Mouse (Mus musculus): ENCODE results near the gene Rassf8. TPM values are rescaled to one million over a fixed set of nuclear protein-coding genes. Genes with fewer than 3 reads are reported as not detected.

Rassf8 gene
- polyA plus RNA-seq, 1 experiment, result 2.9 TPM

- no peak overlapping the region for H3K27ac ChIP-seq (ENCODE audit: insufficient read depth, low read length)
- H3K4me3 ChIP-seq (ENCODE audit: extremely low read depth, insufficient read depth, insufficient read length), result no peak overlapping the region
- no peaks in the 10 kb centered on the region for H3K27me3 ChIP-seq (ENCODE audit: control insufficient read depth, insufficient read depth, low read length)
- no peak for TF ChIP-seq CTCF (IDR thresholded peaks at IDR 0.05; ENCODE audit: extremely low read depth, insufficient read depth, insufficient read length, insufficient replicate concordance)
- TF ChIP-seq POLR2A (IDR thresholded peaks at IDR 0.05; ENCODE audit: low read depth, low read length), result no peak
- no peaks in the 10 kb centered on the region for H3K36me3 ChIP-seq (ENCODE audit: control insufficient read depth, insufficient read depth, low read length)
- no peak for DNase-seq (ENCODE audit: low read depth in 1 of 2, low spot score in 2 of 2)
- WGBS, result 82% methylated on average over 8 of the region's 8 CpGs
- no peaks in the 10 kb centered on the region for H3K4me1 ChIP-seq (ENCODE audit: control insufficient read depth, insufficient read depth, insufficient read length)
Measured at GRCm38 (mm10) chr6:145713241-145714114, 33.1 kb upstream of the Rassf8 start.

GRCm38 (mm10) chr6:145714131-145714530, 32.4 kb upstream of the Rassf8 start:
- H3K36me3 ChIP-seq (ENCODE audit: control insufficient read depth, insufficient read depth, low read length), result no peaks in the 10 kb centered on the region
- WGBS, result 35% methylated on average over 1 of the region's 1 CpGs
- no peaks in the 10 kb centered on the region for H3K27me3 ChIP-seq (ENCODE audit: control insufficient read depth, insufficient read depth, low read length)
- TF ChIP-seq CTCF (IDR thresholded peaks at IDR 0.05; ENCODE audit: extremely low read depth, insufficient read depth, insufficient read length, insufficient replicate concordance), result no peak
- TF ChIP-seq POLR2A (IDR thresholded peaks at IDR 0.05; ENCODE audit: low read depth, low read length), result no peak
- no peak overlapping the region for H3K4me3 ChIP-seq (ENCODE audit: extremely low read depth, insufficient read depth, insufficient read length)
- no peak overlapping the region for H3K27ac ChIP-seq (ENCODE audit: insufficient read depth, low read length)
- no peaks in the 10 kb centered on the region for H3K4me1 ChIP-seq (ENCODE audit: control insufficient read depth, insufficient read depth, insufficient read length)
- DNase-seq (ENCODE audit: low read depth in 1 of 2, low spot score in 2 of 2), result no peak

- no peak overlapping the region for H3K4me3 ChIP-seq (ENCODE audit: extremely low read depth, insufficient read depth, insufficient read length)
- 81% methylated on average over 7 of the region's 7 CpGs for WGBS
- no peak overlapping the region for H3K27ac ChIP-seq (ENCODE audit: insufficient read depth, low read length)
Measured at GRCm38 (mm10) chr6:145722596-145722995, 24.0 kb upstream of the Rassf8 start.

DNA sequence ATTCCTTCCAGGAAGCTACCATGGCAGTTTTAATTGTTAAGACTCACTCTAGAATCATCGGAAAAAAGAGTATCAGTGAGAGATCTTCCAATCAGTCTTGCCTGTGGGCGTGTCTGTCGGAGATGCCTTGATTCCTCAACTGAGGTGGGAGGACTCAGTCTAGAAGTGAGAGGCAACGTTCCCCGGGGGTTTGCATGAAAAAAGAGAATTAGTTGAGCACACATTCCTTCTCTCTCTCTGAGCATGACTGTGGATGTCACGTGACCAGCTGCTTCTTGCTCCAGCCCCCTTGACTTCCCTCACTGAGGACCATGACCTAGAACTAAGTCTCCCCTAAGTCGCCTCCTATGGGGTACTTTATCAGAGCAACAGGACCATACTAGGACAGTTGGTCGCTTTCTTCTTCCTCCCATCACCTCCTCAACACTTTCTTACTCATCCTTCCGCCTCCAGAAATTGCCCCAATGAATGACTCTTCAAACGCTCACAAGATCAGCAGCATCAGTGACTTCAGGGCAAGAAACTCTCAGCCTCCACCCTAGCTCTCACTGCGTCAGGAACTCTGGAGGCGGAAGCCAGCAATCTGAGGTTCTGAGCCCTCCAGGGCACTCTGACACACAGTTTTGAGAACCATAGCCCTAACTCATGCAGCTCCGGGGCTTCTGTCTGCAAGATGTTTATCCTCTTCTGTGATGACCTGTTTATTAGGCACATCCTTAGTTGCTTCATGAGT, 23.3 kb upstream of the Rassf8 start:
- WGBS, result 85% methylated on average over 13 of the region's 13 CpGs
- Histone ChIP-seq H3K27me3 (ENCODE audit: control insufficient read depth, insufficient read depth, low read length) (no peaks in the 10 kb centered on the region), H3K4me3 (ENCODE audit: extremely low read depth, insufficient read depth, insufficient read length) (no peak overlapping the region), H3K36me3 (ENCODE audit: control insufficient read depth, insufficient read depth, low read length) (no peaks in the 10 kb centered on the region), H3K4me1 (ENCODE audit: control insufficient read depth, insufficient read depth, insufficient read length) (no peaks in the 10 kb centered on the region), H3K27ac (ENCODE audit: insufficient read depth, low read length) (no peak overlapping the region)
- DNase-seq (ENCODE audit: low read depth in 1 of 2, low spot score in 2 of 2), result no peak
- TF ChIP-seq POLR2A (IDR thresholded peaks at IDR 0.05; ENCODE audit: low read depth, low read length), result no peak
- no peak for TF ChIP-seq CTCF (IDR thresholded peaks at IDR 0.05; ENCODE audit: extremely low read depth, insufficient read depth, insufficient read length, insufficient replicate concordance)

More at GRCm38 (mm10) chr6:145722596-145722995, 24.0 kb upstream of the Rassf8 start:
- H3K36me3 ChIP-seq (ENCODE audit: control insufficient read depth, insufficient read depth, low read length), result no peaks in the 10 kb centered on the region
- no peak for TF ChIP-seq POLR2A (IDR thresholded peaks at IDR 0.05; ENCODE audit: low read depth, low read length)
- no peak for TF ChIP-seq CTCF (IDR thresholded peaks at IDR 0.05; ENCODE audit: extremely low read depth, insufficient read depth, insufficient read length, insufficient replicate concordance)
- DNase-seq (ENCODE audit: low read depth in 1 of 2, low spot score in 2 of 2), result no peak
- H3K4me1 ChIP-seq (ENCODE audit: control insufficient read depth, insufficient read depth, insufficient read length), result no peaks in the 10 kb centered on the region
- H3K27me3 ChIP-seq (ENCODE audit: control insufficient read depth, insufficient read depth, low read length), result no peaks in the 10 kb centered on the region

- H3K27me3 ChIP-seq (ENCODE audit: control insufficient read depth, insufficient read depth, low read length), result no peaks in the 10 kb centered on the region
- WGBS, result 83% methylated on average over 10 of the region's 10 CpGs
- no peak for DNase-seq (ENCODE audit: low read depth in 1 of 2, low spot score in 2 of 2)
- no peaks in the 10 kb centered on the region for H3K4me1 ChIP-seq (ENCODE audit: control insufficient read depth, insufficient read depth, insufficient read length)
- no peaks in the 10 kb centered on the region for H3K36me3 ChIP-seq (ENCODE audit: control insufficient read depth, insufficient read depth, low read length)
- H3K4me3 ChIP-seq (ENCODE audit: extremely low read depth, insufficient read depth, insufficient read length), result no peak overlapping the region
- TF ChIP-seq CTCF (IDR thresholded peaks at IDR 0.05; ENCODE audit: extremely low read depth, insufficient read depth, insufficient read length, insufficient replicate concordance), result no peak
- TF ChIP-seq POLR2A (IDR thresholded peaks at IDR 0.05; ENCODE audit: low read depth, low read length), result no peak
- H3K27ac ChIP-seq (ENCODE audit: insufficient read depth, low read length), result no peak overlapping the region
Measured at GRCm38 (mm10) chr6:145725849-145726248, 20.7 kb upstream of the Rassf8 start.

DNA sequence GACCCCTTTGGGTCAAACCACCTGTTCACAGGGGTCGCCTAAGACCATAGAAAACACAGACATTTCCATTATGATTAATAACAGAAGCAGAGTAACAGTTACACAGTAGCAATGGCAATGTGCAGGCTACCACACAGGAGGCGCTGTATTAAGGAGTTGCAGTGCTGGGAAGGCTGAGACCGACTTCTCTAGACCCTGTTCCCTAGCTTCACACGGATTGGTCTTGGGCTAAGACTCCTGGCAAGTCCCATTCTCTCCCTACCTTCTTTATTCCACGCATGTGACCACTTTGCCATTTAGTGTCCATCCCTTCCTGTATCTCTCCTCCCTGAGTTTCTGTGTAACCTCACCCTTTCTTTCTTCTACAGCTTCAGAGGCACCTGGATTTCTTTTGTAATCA, 19.6 kb upstream of the Rassf8 start:
- DNase-seq (ENCODE audit: low read depth in 1 of 2, low spot score in 2 of 2), result no peak
- WGBS, result 72% methylated on average over 5 of the region's 5 CpGs
- Histone ChIP-seq H3K27me3 (ENCODE audit: control insufficient read depth, insufficient read depth, low read length) (no peaks in the 10 kb centered on the region), H3K36me3 (ENCODE audit: control insufficient read depth, insufficient read depth, low read length) (no peaks in the 10 kb centered on the region), H3K4me3 (ENCODE audit: extremely low read depth, insufficient read depth, insufficient read length) (no peak overlapping the region), H3K4me1 (ENCODE audit: control insufficient read depth, insufficient read depth, insufficient read length) (no peaks in the 10 kb centered on the region), H3K27ac (ENCODE audit: insufficient read depth, low read length) (no peak overlapping the region)
- no peak for TF ChIP-seq POLR2A (IDR thresholded peaks at IDR 0.05; ENCODE audit: low read depth, low read length)
- TF ChIP-seq CTCF (IDR thresholded peaks at IDR 0.05; ENCODE audit: extremely low read depth, insufficient read depth, insufficient read length, insufficient replicate concordance), result no peak
